In genomic region chr11:8652792-8653645, GRCm38 (mm10) we compare ENCODE assay signal across 9 mouse cellular contexts. TPM values are rescaled to one million over a fixed set of nuclear protein-coding genes. Genes with fewer than 3 reads are reported as not detected.
A peak's percentile ranks its signal among the peaks of the same experiment; 100 is the strongest.
DNase-seq lines count a peak whose midpoint lies in the region; ATAC-seq and TF ChIP-seq lines count a peak whose summit lies in the region.
"Had no signal": no experiment of that assay in that cellular context is flagged by ENCODE, and none has a peak within 500 bp of the region (broad histone marks: within the 10 kb centered on the region; RNA-seq: fewer than 3 reads in every experiment).

No protein-coding gene starts in this region.

- TF ChIP-seq POLR2A in brain, embryonic 14.5 days (IDR thresholded peaks at IDR 0.05; ENCODE audit: borderline replicate concordance, extremely low read depth, insufficient read depth, insufficient read length, poor library complexity, severe bottlenecking) = no peak

- H3K27me3 ChIP-seq in limb, embryonic 15.5 days = no peaks in the 10 kb centered on the region

- 33% methylated on average over 10 of the region's 10 CpGs for WGBS in limb, embryonic 15.5 days

- ATAC-seq in limb, embryonic 15.5 days (ENCODE audit: insufficient number of reproducible peaks, low FRiP score, low TSS enrichment, low read depth) = no peak
- ATAC-seq: CD4-positive, CD25-positive, alpha-beta regulatory T cell, adult 4 months had no signal

- intact Hi-C loops in left cerebral cortex, postnatal 25 days (cut with DNase I) = no loop called here
- intact Hi-C loops in left cerebral cortex, postnatal 4 days (cut with DNase I) = no loop called here

- peak; percentile 36 to 59 for DNase-seq in frontal cortex, adult 2 months (ENCODE audit: extremely low spot score in 1 of 2, low spot score in 1 of 2)
- no peak for DNase-seq in frontal cortex, postnatal 14 days (ENCODE audit: low spot score in 2 of 2)
- peak; percentile 44 to 77 for DNase-seq in left cerebral cortex, postnatal 25 days (ENCODE audit: low spot score in 2 of 2)
- no peak for DNase-seq in left cerebral cortex, postnatal 4 days
- peak; percentile 59 for DNase-seq in brain, embryonic 14.5 days (ENCODE audit: low read depth)
- DNase-seq in cerebellum, postnatal 14 days = no peak
- DNase-seq in spleen, postnatal 14 days (ENCODE audit: low spot score in 2 of 2) = no peak

- no peak overlapping the region for H3K4me3 ChIP-seq in limb, embryonic 15.5 days

- no peaks in the 10 kb centered on the region for H3K36me3 ChIP-seq in limb, embryonic 15.5 days

- no peak overlapping the region for H3K9ac ChIP-seq in limb, embryonic 15.5 days

- H3K9me3 ChIP-seq in limb, embryonic 15.5 days = no peaks in the 10 kb centered on the region

- H3K4me1 ChIP-seq in limb, embryonic 15.5 days = peaks cover 87% of the 10 kb centered on the region

- peak overlapping the region; percentile 0; the same call in 1 of the 2 replicates for H3K4me2 ChIP-seq in limb, embryonic 15.5 days

- TF ChIP-seq CTCF in brain, embryonic 14.5 days (IDR thresholded peaks at IDR 0.05; ENCODE audit: borderline replicate concordance, extremely low read depth, insufficient read depth, insufficient read length) = no peak

- H3K27ac ChIP-seq in limb, embryonic 15.5 days = peak overlapping the region; percentile 82

RNA-seq across cellular contexts. Expression of gene Tns3, which starts 11.3 kb away (rescaled TPM):
- polyA plus RNA-seq in frontal cortex, adult 2 months (2012; rRNA removed) = 25.7 and 27.8 TPM in 2 replicates
- 10 to 100 TPM; 34.9 to 38.3 TPM for total RNA-seq in left cerebral cortex, postnatal 25 days (2021)
- 10 to 100 TPM; 19.5 to 21.4 TPM for total RNA-seq in left cerebral cortex, postnatal 4 days (2021)
- polyA plus RNA-seq in brain, embryonic 14.5 days (2012; rRNA removed) = 7.3 and 12.1 TPM in 2 replicates
- polyA plus RNA-seq in limb, embryonic 15.5 days (2015; fragmentation: Nextera tagmentation; extraction: Ambion mirVana) = 26.8 and 31.6 TPM in 2 replicates

Comparison
In these comparisons a context has a peak if more than half of its experiments do, and no peak if none do; other contexts are left out.
1. DNase-seq: peak in frontal cortex, adult 2 months (2 of 2), left cerebral cortex, postnatal 25 days (2 of 2) and brain, embryonic 14.5 days (single experiment); none in frontal cortex, postnatal 14 days (0 of 2), left cerebral cortex, postnatal 4 days (single experiment), cerebellum, postnatal 14 days (0 of 2) and spleen, postnatal 14 days (0 of 2).